Comparison of ENCODE assay signal across 10 mouse cellular contexts in genomic region chr15:98933004-98933671, GRCm38 (mm10). TPM values are rescaled to one million over a fixed set of nuclear protein-coding genes. Genes with fewer than 3 reads are reported as not detected.
DNase-seq lines count a peak whose midpoint lies in the region; ATAC-seq and TF ChIP-seq lines count a peak whose summit lies in the region.
"Not testable (repeated sequence)": the region's sequence is repeated elsewhere in the genome, so short reads cannot be mapped to it uniquely, and the experiment has no call there.
"Had no signal": no experiment of that assay in that cellular context is flagged by ENCODE, and none has a peak within 500 bp of the region (broad histone marks: within the 10 kb centered on the region; RNA-seq: fewer than 3 reads in every experiment).

No protein-coding gene starts in this region.

- peak overlapping the region; percentile 93 for H3K9ac ChIP-seq in embryonic facial prominence, embryonic 11.5 days (replicated peaks; ENCODE audit: low read length)
- peak overlapping the region; percentile 91 for H3K9ac ChIP-seq in hindbrain, embryonic 15.5 days
- H3K9ac ChIP-seq in limb, embryonic 14.5 days (ENCODE audit: low read depth, low read length, severe bottlenecking), result peak overlapping the region; percentile 90

- H3K4me1 ChIP-seq in brown adipose tissue, adult 24 weeks (ENCODE audit: control insufficient read depth, insufficient read depth, insufficient read length, low read length); embryonic facial prominence, embryonic 11.5 days (ENCODE audit: control insufficient read depth, insufficient read depth, low read length): not testable (repeated sequence)
- H3K4me1 ChIP-seq in hindbrain, embryonic 15.5 days (replicated peaks), result peaks cover 36% of the 10 kb centered on the region
- H3K4me1 ChIP-seq in limb, embryonic 14.5 days (ENCODE audit: control insufficient read depth, insufficient read depth, low read length), result peaks cover 17% of the 10 kb centered on the region
- H3K4me1 ChIP-seq in midbrain, embryonic 10.5 days, result peaks cover 40% of the 10 kb centered on the region
- peaks cover 16% of the 10 kb centered on the region; the same call in 1 of the 2 replicates for H3K4me1 ChIP-seq in spleen, adult 2 months (ENCODE audit: control insufficient read depth, insufficient read depth, insufficient read length)

- H3K9me3 ChIP-seq in embryonic facial prominence, embryonic 11.5 days (replicated peaks; ENCODE audit: control insufficient read depth, low read length); hindbrain, embryonic 15.5 days; limb, embryonic 14.5 days (ENCODE audit: control insufficient read depth, low read length); midbrain, embryonic 10.5 days (replicated peaks): not testable (repeated sequence)

- peak overlapping the region; percentile 23; the same call in 1 of the 2 replicates for H3K27ac ChIP-seq in brown adipose tissue, adult 24 weeks (replicated peaks; ENCODE audit: low read depth, low read length)
- H3K27ac ChIP-seq in embryonic facial prominence, embryonic 11.5 days (replicated peaks; ENCODE audit: low read depth, low read length), result 0 out of 2 replicates have a peak overlapping the region, but pooled peaks have one; percentile 39
- peak overlapping the region; percentile 99 for H3K27ac ChIP-seq in hindbrain, embryonic 15.5 days (replicated peaks)
- peak overlapping the region; percentile 98 for H3K27ac ChIP-seq in limb, embryonic 14.5 days (replicated peaks; ENCODE audit: low read depth, low read length)
- H3K27ac ChIP-seq in midbrain, embryonic 10.5 days (replicated peaks), result peak overlapping the region; percentile 99
- H3K27ac ChIP-seq in spleen, adult 2 months (ENCODE audit: insufficient read depth, low read length), result peak overlapping the region; percentile 48

- peak overlapping the region; percentile 61 for H3K4me2 ChIP-seq in embryonic facial prominence, embryonic 11.5 days (ENCODE audit: low read depth, low read length)
- peak overlapping the region; percentile 96 for H3K4me2 ChIP-seq in hindbrain, embryonic 15.5 days
- H3K4me2 ChIP-seq in limb, embryonic 14.5 days (replicated peaks; ENCODE audit: low read depth, low read length, severe bottlenecking), result peak overlapping the region; percentile 97

- not testable (repeated sequence) for TF ChIP-seq CTCF in spleen, adult 2 months (IDR thresholded peaks at IDR 0.05; ENCODE audit: extremely low read depth, insufficient read depth, insufficient read length, insufficient replicate concordance)

- H3K4me3 ChIP-seq in brown adipose tissue, adult 24 weeks (ENCODE audit: insufficient read depth, low read depth, low read length), result peak overlapping the region; percentile 94
- H3K4me3 ChIP-seq in embryonic facial prominence, embryonic 11.5 days (ENCODE audit: low read depth, low read length), result peak overlapping the region; percentile 61
- peak overlapping the region; percentile 81 for H3K4me3 ChIP-seq in hindbrain, embryonic 15.5 days
- peak overlapping the region; percentile 73 for H3K4me3 ChIP-seq in limb, embryonic 14.5 days (replicated peaks; ENCODE audit: low read length)
- H3K4me3 ChIP-seq in midbrain, embryonic 10.5 days, result peak overlapping the region; percentile 90
- H3K4me3 ChIP-seq in spleen, adult 2 months (ENCODE audit: extremely low read depth, insufficient read depth, insufficient read length), result peak overlapping the region; percentile 82

- not testable (repeated sequence) for H3K27me3 ChIP-seq in embryonic facial prominence, embryonic 11.5 days (ENCODE audit: control insufficient read depth, insufficient read depth, low read length); hindbrain, embryonic 15.5 days; limb, embryonic 14.5 days (ENCODE audit: control insufficient read depth, insufficient read depth, low read length); midbrain, embryonic 10.5 days (ENCODE audit: low read depth, poor library complexity, severe bottlenecking); spleen, adult 2 months (ENCODE audit: control insufficient read depth, insufficient read depth, low read length)

- DNase-seq in CD4-positive, CD25-positive, alpha-beta regulatory T cell, adult 2 months (ENCODE audit: low read depth, low spot score), result peak; percentile 27
- not testable (repeated sequence) for DNase-seq in embryonic facial prominence, embryonic 11.5 days (ENCODE audit: low spot score); limb, embryonic 14.5 days (ENCODE audit: low spot score); midbrain, embryonic 10.5 days (ENCODE audit: low spot score); spleen, adult 2 months (ENCODE audit: low read depth in 1 of 2, low spot score in 2 of 2)
- peak; percentile 41 to 48 for DNase-seq in heart, adult 18-20 months

- not testable (repeated sequence) for ATAC-seq in embryonic facial prominence, embryonic 11.5 days (replicated peaks; ENCODE audit: insufficient number of reproducible peaks, low FRiP score, low TSS enrichment, low read depth); hindbrain, embryonic 15.5 days (ENCODE audit: low FRiP score, low read depth); limb, embryonic 14.5 days (ENCODE audit: low FRiP score, low read depth)

- not testable (repeated sequence) for TF ChIP-seq POLR2A in limb, embryonic 14.5 days (IDR thresholded peaks at IDR 0.05; ENCODE audit: borderline replicate concordance, extremely low read depth, insufficient read depth, insufficient read length); spleen, adult 2 months (IDR thresholded peaks at IDR 0.05; ENCODE audit: low read depth, low read length)

- not testable (repeated sequence) for H3K36me3 ChIP-seq in embryonic facial prominence, embryonic 11.5 days (replicated peaks; ENCODE audit: control insufficient read depth, insufficient read depth, low read depth, low read length); hindbrain, embryonic 15.5 days; spleen, adult 2 months (ENCODE audit: control insufficient read depth, insufficient read depth, low read length)
- peaks cover 16% of the 10 kb centered on the region for H3K36me3 ChIP-seq in limb, embryonic 14.5 days (ENCODE audit: control insufficient read depth, insufficient read depth, low read length)
- peaks cover 25% of the 10 kb centered on the region for H3K36me3 ChIP-seq in midbrain, embryonic 10.5 days

- whole genome bisulfite sequencing in embryonic facial prominence, embryonic 11.5 days, result 19% methylated on average over 8 of the region's 9 CpGs
- 11% methylated on average over 8 of the region's 9 CpGs for WGBS in hindbrain, embryonic 15.5 days
- 9% methylated on average over 8 of the region's 9 CpGs for WGBS in limb, embryonic 14.5 days
- 23% methylated on average over 8 of the region's 9 CpGs for WGBS in midbrain, embryonic 10.5 days
- 9% methylated on average over 8 of the region's 9 CpGs for WGBS in spleen, adult 2 months

RNA-seq across cellular contexts. Expression of gene Tuba1b, which starts 1.2 kb away (rescaled TPM):
- 520 and 550 TPM in 2 replicates for polyA plus RNA-seq in brown adipose tissue, adult 24 weeks (2012; ENCODE audit: insufficient read depth, insufficient read length, missing spikeins)
- polyA plus RNA-seq in embryonic facial prominence, embryonic 11.5 days (2014; fragmentation: Nextera tagmentation; extraction: Ambion mirVana), result 2,291 and 2,381 TPM in 2 replicates
- 100 to 1,000 TPM; 138 to 153 TPM for total RNA-seq in heart, adult 18-20 months (2021)
- 1,411 and 1,419 TPM in 2 replicates for polyA plus RNA-seq in hindbrain, embryonic 15.5 days (2015; fragmentation: Nextera tagmentation; extraction: Ambion mirVana)
- 2,384 and 3,894 TPM in 2 replicates for polyA plus RNA-seq in limb, embryonic 14.5 days (2012; rRNA removed)
- polyA plus RNA-seq in limb, embryonic 14.5 days (2014; fragmentation: Nextera tagmentation; extraction: Ambion mirVana), result 1,587 and 1,605 TPM in 2 replicates
- polyA plus RNA-seq in midbrain, embryonic 10.5 days (2016; fragmentation: Nextera tagmentation; extraction: Ambion mirVana), result 2,448 and 2,588 TPM in 2 replicates
- polyA plus RNA-seq in spleen, adult 2 months (2012; rRNA removed), result 694 and 1,212 TPM in 2 replicates

RNA-seq across cellular contexts. Expression of gene Lmbr1l, which starts 15.1 kb away (rescaled TPM):
- 6.0 and 6.3 TPM in 2 replicates for polyA plus RNA-seq in brown adipose tissue, adult 24 weeks (2012; ENCODE audit: insufficient read depth, insufficient read length, missing spikeins)
- 3.9 and 7.1 TPM in 2 replicates for polyA plus RNA-seq in embryonic facial prominence, embryonic 11.5 days (2014; fragmentation: Nextera tagmentation; extraction: Ambion mirVana)
- total RNA-seq in heart, adult 18-20 months (2021), result 1 to 10 TPM; 7.4 to 9.8 TPM
- polyA plus RNA-seq in hindbrain, embryonic 15.5 days (2015; fragmentation: Nextera tagmentation; extraction: Ambion mirVana), result 26.8 and 29.3 TPM in 2 replicates
- 66.8 and 145 TPM in 2 replicates for polyA plus RNA-seq in limb, embryonic 14.5 days (2012; rRNA removed)
- 5.5 and 7.8 TPM in 2 replicates for polyA plus RNA-seq in limb, embryonic 14.5 days (2014; fragmentation: Nextera tagmentation; extraction: Ambion mirVana)
- 24.7 and 28.6 TPM in 2 replicates for polyA plus RNA-seq in midbrain, embryonic 10.5 days (2016; fragmentation: Nextera tagmentation; extraction: Ambion mirVana)
- 112 and 191 TPM in 2 replicates for polyA plus RNA-seq in spleen, adult 2 months (2012; rRNA removed)

RNA-seq across cellular contexts. Expression of gene Gm49450, which starts 20.2 kb away (rescaled TPM):
- not detected in 2 replicates for polyA plus RNA-seq in brown adipose tissue, adult 24 weeks (2012; ENCODE audit: insufficient read depth, insufficient read length, missing spikeins)
- not detected in 2 replicates for polyA plus RNA-seq in embryonic facial prominence, embryonic 11.5 days (2014; fragmentation: Nextera tagmentation; extraction: Ambion mirVana)
- total RNA-seq in heart, adult 18-20 months (2021), result not detected
- polyA plus RNA-seq in hindbrain, embryonic 15.5 days (2015; fragmentation: Nextera tagmentation; extraction: Ambion mirVana), result not detected in 2 replicates
- polyA plus RNA-seq in limb, embryonic 14.5 days (2012; rRNA removed), result 15.1 and 159 TPM in 2 replicates
- not detected in 2 replicates for polyA plus RNA-seq in limb, embryonic 14.5 days (2014; fragmentation: Nextera tagmentation; extraction: Ambion mirVana)
- not detected in 2 replicates for polyA plus RNA-seq in midbrain, embryonic 10.5 days (2016; fragmentation: Nextera tagmentation; extraction: Ambion mirVana)
- polyA plus RNA-seq in spleen, adult 2 months (2012; rRNA removed), result 16.3 and 63.6 TPM in 2 replicates
- total RNA-seq: adrenal gland, postnatal 4 days; layer of hippocampus, postnatal 10 days had no signal

RNA-seq across cellular contexts. Expression of gene Tuba1a, which starts 20.4 kb away (rescaled TPM):
- polyA plus RNA-seq in brown adipose tissue, adult 24 weeks (2012; ENCODE audit: insufficient read depth, insufficient read length, missing spikeins), result 125 and 132 TPM in 2 replicates
- 3,177 and 3,658 TPM in 2 replicates for polyA plus RNA-seq in embryonic facial prominence, embryonic 11.5 days (2014; fragmentation: Nextera tagmentation; extraction: Ambion mirVana)
- total RNA-seq in heart, adult 18-20 months (2021), result 10 to 100 TPM; 63.6 to 78.8 TPM
- 14,750 and 15,534 TPM in 2 replicates for polyA plus RNA-seq in hindbrain, embryonic 15.5 days (2015; fragmentation: Nextera tagmentation; extraction: Ambion mirVana)
- 1,030 and 1,250 TPM in 2 replicates for polyA plus RNA-seq in limb, embryonic 14.5 days (2012; rRNA removed)
- 1,263 and 1,288 TPM in 2 replicates for polyA plus RNA-seq in limb, embryonic 14.5 days (2014; fragmentation: Nextera tagmentation; extraction: Ambion mirVana)
- polyA plus RNA-seq in midbrain, embryonic 10.5 days (2016; fragmentation: Nextera tagmentation; extraction: Ambion mirVana), result 4,467 and 6,520 TPM in 2 replicates
- 116 and 126 TPM in 2 replicates for polyA plus RNA-seq in spleen, adult 2 months (2012; rRNA removed)

RNA-seq across cellular contexts. Expression of gene Dhh, which starts 34.8 kb away (rescaled TPM):
- polyA plus RNA-seq in brown adipose tissue, adult 24 weeks (2012; ENCODE audit: insufficient read depth, insufficient read length, missing spikeins), result 0.40 and 0.46 TPM in 2 replicates
- polyA plus RNA-seq in embryonic facial prominence, embryonic 11.5 days (2014; fragmentation: Nextera tagmentation; extraction: Ambion mirVana), result 0.76 and 1.3 TPM in 2 replicates
- total RNA-seq in heart, adult 18-20 months (2021), result 1 to 10 TPM in 1 of 2 experiments, under 1 TPM in 1; 0.87 to 1.8 TPM
- polyA plus RNA-seq in hindbrain, embryonic 15.5 days (2015; fragmentation: Nextera tagmentation; extraction: Ambion mirVana), result 1.9 and 2.5 TPM in 2 replicates
- 1.4 and 2.0 TPM in 2 replicates for polyA plus RNA-seq in limb, embryonic 14.5 days (2012; rRNA removed)
- polyA plus RNA-seq in limb, embryonic 14.5 days (2014; fragmentation: Nextera tagmentation; extraction: Ambion mirVana), result 0.72 and 1.1 TPM in 2 replicates
- 0.27 and 0.58 TPM in 2 replicates for polyA plus RNA-seq in midbrain, embryonic 10.5 days (2016; fragmentation: Nextera tagmentation; extraction: Ambion mirVana)
- polyA plus RNA-seq in spleen, adult 2 months (2012; rRNA removed), result 1.6 and 2.3 TPM in 2 replicates

Comparison
In these comparisons a context has a peak if more than half of its experiments do, and no peak if none do; other contexts are left out.
1. H3K27ac ChIP-seq: peak in every context shown above with its lines; median percentile 99 in hindbrain, embryonic 15.5 days; 99 in midbrain, embryonic 10.5 days; 98 in limb, embryonic 14.5 days; 48 in spleen, adult 2 months; 39 in embryonic facial prominence, embryonic 11.5 days; 23 in brown adipose tissue, adult 24 weeks.